Mouse (Mus musculus): ENCODE measurements at regions not wholly inside any gene's neighbourhood (a gene's known extent, or its start where the extent isn't known, plus 50 kb on each side); places are given as distances from the start of the nearest gene placed in this dataset.

DNA sequence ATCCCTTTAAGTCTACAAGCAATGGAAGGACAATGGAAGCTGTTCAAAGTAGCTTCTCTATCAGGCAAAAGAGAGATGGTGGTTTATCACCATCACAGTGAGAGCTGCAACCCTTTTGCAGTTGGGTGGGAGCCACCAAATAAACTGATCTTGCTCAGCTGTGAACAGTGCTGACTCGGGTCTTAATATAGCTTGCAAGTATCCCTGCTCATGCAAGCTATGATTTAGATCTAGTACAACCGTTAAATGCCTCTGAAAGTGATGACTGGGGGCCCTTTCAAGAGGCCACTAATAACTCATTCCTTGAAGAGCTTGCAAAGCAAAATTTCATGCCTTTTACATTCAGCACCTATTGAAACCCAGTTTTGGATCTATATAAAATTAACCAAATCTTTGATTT, 1154.5 kb upstream of the Lrrtm3 start:
- no peak for DNase-seq (ENCODE audit: low read depth, low spot score)

DNA sequence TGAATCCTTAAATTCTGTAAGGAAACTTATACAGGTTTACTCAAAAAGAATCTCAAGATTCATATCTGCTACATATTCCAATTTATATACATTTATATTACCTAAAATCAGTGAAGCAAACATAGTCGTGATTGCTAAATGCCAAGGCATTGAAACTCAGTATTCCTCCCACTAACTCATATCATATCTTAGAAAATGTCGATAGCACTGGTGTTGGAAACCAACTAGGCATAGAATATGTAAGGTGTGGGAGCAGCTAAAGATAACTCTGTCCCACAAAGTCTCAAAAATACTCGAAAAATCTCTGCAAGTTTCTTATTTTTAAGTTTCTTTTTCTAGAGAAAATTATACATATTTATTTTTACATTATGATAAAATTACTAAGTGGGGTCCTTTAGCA, 1134.1 kb upstream of the Lrrtm3 start:
- DNase-seq (ENCODE audit: low read depth, low spot score), result no peak

DNA sequence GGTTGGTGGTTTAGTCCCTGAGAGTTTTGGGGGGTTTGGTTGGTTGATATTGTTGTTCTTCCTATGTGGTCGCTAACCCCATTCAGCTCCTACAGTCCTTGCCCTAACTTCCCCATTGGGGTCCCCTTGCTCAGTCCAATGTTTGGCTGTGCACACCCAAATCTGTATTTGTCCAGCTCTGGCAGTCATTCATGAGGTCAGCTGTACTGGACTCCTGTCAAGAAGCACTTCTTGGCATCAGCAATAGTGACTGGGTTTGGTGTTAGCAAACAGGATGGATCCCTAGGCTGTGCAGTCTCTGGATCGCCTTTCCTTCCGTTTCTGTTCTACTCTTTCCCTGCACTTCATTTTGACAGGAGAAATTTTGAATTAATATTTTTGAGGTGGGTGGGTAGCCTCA, 1131.1 kb upstream of the Lrrtm3 start:
- no peak for DNase-seq (ENCODE audit: low read depth, low spot score)

DNA sequence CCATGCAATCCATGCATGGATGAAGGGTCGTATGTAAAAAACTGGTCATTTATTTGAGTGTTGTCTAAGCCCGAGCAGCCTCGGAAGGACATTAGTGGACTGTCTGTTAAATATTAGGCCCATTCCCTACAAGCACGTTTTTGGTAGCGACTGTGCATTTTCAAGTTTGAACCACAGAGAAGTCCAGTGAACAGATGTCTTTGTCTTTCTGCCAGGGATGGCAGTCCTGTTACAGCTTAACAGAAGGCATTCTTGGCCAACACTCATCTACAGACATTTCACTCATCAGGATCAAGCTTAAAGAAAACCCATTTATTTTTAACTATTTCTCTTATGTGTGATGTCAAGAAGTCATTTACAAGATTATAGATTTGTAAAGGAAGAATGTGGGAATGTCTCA, 1129.2 kb upstream of the Lrrtm3 start:
- no peak for DNase-seq (ENCODE audit: low read depth, low spot score)

DNA sequence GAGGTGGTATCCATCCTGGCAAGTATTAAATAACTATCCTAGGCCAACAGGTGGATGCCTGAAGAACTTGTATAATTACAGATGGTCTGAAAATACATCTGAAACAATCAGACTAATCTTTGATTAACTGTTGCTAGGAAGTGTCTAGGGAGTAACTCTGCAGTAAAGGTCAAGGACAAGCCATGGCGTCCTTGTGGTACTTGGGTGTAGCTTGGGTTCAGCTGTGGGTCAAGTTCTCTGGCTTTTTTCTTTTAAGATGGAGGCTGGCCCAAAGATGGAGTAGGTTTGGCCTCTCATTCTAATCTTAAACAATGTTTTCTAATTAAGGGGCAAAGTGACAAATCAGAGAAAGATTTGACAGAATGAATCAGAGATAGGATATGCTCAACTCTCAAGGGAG, 1126.1 kb upstream of the Lrrtm3 start:
- DNase-seq (ENCODE audit: low read depth, low spot score), result no peak

DNA sequence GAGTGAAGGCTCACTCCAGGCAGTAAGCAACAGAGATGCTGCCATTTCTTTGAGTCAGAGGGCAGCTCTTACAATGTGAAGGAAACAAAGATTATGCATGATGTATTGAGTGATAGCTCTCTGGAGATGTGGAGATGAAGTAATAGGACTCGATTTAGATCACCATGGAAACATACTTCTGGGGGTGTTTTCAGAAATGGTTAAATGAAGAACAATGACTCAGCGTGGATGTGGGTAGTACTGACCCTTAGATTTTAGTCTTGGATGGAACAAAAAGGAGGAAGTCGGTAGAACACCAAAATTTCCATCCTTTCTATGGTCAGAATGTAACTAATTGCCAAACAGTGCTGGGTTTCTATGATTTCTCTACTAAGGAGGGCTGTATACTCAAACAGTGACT, 1125.1 kb upstream of the Lrrtm3 start:
- DNase-seq (ENCODE audit: low read depth, low spot score), result no peak

DNA sequence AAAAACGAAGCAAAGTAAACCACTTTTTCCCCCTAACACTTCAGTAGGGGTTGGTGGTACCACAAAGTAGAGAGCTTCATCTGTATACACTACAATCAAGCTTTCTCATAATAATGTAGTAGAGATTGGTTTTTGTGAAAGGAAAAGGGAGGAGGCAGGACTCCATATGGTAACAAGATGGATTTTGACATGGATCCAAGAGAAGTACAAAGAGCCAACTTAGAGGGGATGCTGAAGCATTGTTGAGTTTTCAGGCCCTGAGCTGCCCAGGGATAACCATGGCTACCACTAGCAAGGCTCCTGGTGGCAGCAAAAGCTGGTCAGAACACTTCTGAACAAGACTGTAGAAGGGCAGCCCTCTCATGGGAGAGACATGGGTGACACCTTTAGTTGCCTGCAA, 1093.6 kb upstream of the Lrrtm3 start:
- no peak for DNase-seq (ENCODE audit: low read depth, low spot score)

DNA sequence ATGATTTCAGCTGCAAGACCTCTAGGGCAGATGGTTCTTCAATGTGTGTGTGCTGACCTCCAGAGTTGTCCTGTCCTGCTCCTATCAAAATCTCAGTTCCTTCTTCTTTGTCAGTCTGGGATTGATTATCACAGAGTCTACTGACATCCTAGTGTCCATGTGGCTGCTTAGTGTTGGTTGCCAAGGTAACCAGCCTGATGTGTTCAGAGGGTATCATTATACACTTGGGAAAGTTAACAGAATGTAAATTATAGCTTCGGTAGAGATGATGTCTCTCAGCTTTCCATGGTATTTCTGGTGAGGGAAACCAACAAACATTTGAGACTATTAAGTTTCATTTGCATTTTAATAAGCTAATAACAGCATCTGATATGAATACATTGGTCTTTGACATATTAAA, 1092.5 kb upstream of the Lrrtm3 start:
- DNase-seq (ENCODE audit: low read depth, low spot score), result no peak

DNA sequence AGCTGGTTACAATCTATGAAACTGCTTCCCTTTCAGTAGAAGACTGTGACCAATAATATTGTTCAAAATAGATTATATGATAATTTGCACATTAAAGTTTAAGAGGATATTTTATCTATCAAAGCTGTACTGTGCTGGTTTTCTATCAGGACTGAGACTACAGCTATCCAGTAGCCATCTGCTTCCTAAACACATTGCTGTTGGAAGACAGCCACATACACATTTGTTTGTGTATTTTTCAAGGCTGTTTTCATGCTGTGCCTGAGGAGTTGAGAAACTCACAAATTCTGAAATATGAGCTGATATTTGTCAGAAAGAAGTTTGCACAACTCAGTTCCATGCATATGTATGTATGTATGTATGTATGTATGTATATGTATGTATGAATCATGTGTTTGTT, 1089.0 kb upstream of the Lrrtm3 start:
- DNase-seq (ENCODE audit: low read depth, low spot score), result peak; percentile 46

DNA sequence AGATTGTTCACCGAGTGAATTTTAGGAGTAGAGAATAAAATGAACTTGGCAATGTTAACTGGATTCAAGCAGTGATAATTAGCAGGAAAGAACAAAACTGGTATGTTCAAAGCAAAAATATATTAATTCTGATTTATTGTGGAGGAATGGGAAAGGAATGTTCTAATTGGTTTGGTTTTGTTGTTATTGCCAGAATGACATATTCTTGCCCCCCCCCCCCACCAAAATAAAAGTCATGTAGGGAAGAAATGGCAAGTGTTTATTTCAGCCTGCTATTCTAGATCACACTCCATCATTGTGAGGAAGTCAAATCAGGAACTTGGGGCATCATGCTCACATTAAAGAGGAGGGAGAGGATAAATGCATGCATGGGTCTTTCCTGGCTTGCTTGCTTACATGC, 1064.1 kb upstream of the Lrrtm3 start:
- DNase-seq (ENCODE audit: low read depth, low spot score), result no peak

DNA sequence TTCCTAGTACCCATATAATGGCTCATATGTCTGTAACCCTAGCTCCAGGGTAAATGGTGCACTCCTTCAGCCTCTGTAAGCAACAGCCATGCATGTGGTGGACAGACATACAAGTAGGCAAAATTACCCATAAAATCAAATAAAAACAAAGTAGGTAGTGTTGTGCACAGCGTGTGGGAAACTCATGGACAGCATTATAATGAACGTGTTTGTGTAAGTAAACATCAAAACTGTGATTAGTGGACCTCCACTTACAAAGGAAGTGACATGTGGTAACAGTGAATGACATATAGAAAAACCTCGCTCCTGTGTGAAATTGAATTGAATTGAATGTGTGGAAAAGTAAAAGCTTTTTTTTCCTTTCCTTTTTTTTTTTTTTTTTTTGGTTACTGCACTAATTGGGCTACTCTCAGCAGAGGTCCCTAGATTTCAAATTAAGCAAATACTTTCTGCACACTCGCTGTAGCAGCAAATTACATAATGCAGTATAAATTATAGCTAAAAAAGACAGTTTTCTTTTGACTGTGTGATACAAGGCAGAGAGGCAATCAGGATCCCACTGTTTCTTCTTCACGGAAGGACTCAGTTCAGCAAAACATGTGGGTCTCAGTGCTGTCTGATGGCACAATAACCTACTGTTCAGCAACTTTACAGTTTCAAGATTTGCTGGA, 1035.0 kb upstream of the Lrrtm3 start:
- DNase-seq (ENCODE audit: low read depth, low spot score), result no peak

DNA sequence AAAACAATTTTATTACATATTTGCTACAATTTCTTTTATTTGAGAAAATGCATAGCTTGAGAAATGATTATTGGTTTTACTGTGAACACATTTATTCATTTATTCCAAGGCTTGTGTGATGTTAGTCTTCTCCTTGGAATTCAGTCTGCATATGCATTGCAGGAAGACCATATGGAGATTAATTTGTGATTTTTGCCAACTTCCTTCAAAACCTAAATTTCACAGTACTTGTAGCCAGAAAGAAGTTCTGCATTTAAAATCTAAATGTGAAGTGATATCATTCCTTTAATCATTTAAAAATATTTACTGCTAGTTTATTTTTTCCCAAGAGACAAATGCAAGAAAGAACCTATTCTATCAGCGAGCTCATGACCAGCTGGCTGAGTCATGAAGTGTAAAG, 1028.1 kb upstream of the Lrrtm3 start:
- DNase-seq (ENCODE audit: low read depth, low spot score), result no peak

DNA sequence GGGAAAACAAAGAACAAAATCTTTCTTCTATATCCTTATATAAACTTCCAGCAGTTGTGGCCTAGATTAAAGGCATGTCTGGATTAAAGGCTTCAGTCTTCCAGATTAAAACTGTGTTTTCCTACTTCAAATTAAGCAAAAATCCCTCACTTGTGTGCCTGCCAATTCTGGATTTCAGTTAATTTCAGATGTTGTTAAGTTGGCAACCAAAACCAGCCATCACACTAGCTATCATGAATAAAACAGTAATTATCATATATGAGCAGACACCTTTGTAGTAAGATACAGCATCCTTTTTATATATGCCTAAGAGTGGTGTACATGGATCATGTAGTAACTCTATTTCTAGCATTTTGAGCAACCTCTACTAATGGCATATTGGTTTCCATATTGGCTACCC, 1024.5 kb upstream of the Lrrtm3 start:
- DNase-seq (ENCODE audit: low read depth, low spot score), result no peak

DNA sequence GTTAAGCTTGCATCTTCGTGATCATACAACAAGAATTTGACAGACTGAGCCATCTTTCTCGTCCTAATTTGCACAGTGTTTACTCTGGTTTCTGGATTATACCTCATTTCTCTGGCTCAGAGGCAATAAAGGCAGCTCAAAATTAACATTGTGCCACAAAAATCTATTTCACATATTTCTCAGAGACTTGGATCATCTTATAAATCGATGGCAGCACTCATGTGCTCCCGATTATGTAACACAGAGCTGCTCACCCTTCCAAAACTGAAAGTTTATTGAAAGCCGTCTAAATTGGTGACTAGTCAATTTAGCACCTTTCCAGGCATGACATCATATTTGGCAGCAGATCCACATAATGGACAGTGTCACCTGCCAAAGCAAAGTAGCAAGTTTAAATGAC, 1020.7 kb upstream of the Lrrtm3 start:
- DNase-seq (ENCODE audit: low read depth, low spot score), result no peak

DNA sequence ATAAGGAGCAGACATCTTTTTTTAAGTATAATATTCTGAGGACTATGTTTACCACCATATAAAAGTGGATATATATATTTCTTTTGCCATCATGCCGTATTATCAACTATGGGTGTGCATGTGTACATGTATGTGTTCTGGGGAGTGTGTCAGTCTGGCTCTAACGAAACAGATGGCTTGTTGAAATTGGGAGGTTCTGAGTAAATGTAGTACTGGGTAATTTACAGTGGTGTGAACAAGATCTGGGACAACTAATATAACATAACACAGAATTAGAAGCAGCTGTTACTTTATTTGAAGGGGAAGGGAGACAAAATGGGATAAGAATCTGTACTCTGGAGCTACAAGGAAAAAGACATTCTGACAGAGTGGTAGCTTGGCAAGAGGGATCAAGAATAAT, 1017.3 kb upstream of the Lrrtm3 start:
- no peak for DNase-seq (ENCODE audit: low read depth, low spot score)

DNA sequence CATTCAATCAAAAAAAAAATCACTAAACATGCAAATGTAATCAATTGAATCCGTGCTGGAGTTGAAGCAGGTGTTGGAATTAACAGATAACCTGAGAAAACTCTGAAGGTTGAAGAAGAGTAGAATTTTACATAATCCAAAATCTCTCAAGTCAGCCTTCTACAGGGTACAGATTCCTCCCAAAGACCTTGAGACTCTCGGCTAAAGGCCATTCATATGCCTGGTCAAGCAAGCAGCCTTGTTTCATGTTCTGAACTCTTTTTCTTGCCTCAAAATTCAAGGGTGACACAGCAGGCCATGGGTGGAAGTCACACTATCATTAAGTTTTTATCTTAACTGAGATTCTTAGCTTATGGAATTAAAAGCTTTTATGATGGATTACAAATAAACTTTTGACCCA, 994.4 kb upstream of the Lrrtm3 start:
- DNase-seq (ENCODE audit: low read depth, low spot score), result no peak

DNA sequence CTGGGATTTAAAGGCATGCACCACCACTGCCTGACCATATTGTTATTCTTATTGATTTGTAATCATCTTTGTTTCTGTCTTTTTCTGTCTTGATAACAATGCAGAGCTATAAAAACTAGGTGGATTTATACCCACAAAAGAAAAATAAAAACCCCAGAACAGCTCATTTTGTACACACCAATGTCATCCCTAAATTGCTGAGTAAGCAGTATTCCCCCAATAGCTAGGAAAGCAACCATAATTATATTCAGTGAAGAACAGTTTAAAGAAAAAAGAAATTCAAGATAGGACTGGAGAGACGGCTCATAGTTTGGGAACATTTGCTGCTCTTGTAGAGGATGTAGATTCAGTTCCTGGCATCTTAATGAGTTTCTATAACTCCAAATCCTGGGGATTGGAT, 991.6 kb upstream of the Lrrtm3 start:
- DNase-seq (ENCODE audit: low read depth, low spot score), result no peak

DNA sequence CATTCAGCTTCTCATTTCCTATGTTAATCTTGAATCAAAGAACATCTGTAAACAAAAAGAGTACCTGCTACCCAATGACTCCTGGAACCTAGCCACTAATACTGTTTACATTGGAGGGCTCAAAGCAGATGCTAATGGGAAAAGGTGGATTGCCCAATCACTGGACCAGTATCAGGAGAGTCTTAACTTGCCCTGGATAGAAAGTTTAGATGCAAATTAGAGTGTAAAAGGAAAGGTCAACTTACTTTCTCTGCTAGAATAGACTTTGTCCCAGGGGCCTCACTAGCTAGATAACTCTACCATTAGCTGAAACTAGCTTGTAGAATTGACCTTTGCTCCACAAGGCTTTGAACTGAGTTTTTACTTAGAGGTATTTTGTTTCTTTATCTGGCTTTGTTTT, 968.0 kb upstream of the Lrrtm3 start:
- no peak for DNase-seq (ENCODE audit: low read depth, low spot score)

All from brain, embryonic 18.5 days (tissue).